Mouse (Mus musculus) forebrain, embryonic 10.5 days (tissue): ENCODE measurements around the gene Defa30. TPM values are rescaled to one million over a fixed set of nuclear protein-coding genes. Genes with fewer than 3 reads are reported as not detected.
"Not testable (repeated sequence)": the region's sequence is repeated elsewhere in the genome, so short reads cannot be mapped to it uniquely, and the experiment has no call there.

ENCODE experiments used
- DNase-seq: peaks from one replicate; pipeline ENCODE4 v3.0.0-alpha.2; 2017; ENCODE audit warnings: low spot score; ENCODE audit errors: extremely low spot score
- H3K27ac ChIP-seq: fragments of 300-500 bp; sonication (generic); 2 replicates; pipeline ENCODE4 v1.5.1; 2016; ENCODE audit warnings: mild to moderate bottlenecking
- H3K27me3 ChIP-seq: fragments of 300-500 bp; sonication (generic); 2 replicates; pipeline ENCODE4 v1.6.1; 2016; ENCODE audit warnings: mild to moderate bottlenecking; ENCODE audit not compliant: poor library complexity, severe bottlenecking
- H3K36me3 ChIP-seq: fragments of 300-500 bp; sonication (generic); replicated peaks from 2 replicates; pipeline ENCODE4 v1.6.1; 2016; ENCODE audit warnings: mild to moderate bottlenecking, moderate library complexity
- H3K4me1 ChIP-seq: fragments of 300-500 bp; sonication (generic); 2 replicates; pipeline ENCODE4 v1.6.1; 2016
- H3K4me3 ChIP-seq: fragments of 300-500 bp; sonication (generic); 2 replicates; pipeline ENCODE4 v1.5.1; 2016; ENCODE audit warnings: mild to moderate bottlenecking, moderate library complexity
- H3K9me3 ChIP-seq: fragments of 300-500 bp; sonication (generic); 2 replicates; pipeline ENCODE4 v1.6.1; 2016; ENCODE audit warnings: mild to moderate bottlenecking, moderate library complexity
- WGBS: fragments of 180-500 bp; shearing (Covaris S2); methylation state at CpG from one replicate; pipeline ENCODE4 v1.1.7; 2016; 5-methylcytosine and 5-hydroxymethylcytosine counted together
- polyA plus RNA-seq: library from polyadenylated mRNA; unstranded; fragments of >200 nt; fragmentation: Nextera tagmentation; extraction: Ambion mirVana; gene quantifications from 2 replicates; pipeline ENCODE4 v1.2.1, GENCODE M21; 2016

Gene Defa30
- polyA plus RNA-seq: not detected in 2 replicates

GRCm38 (mm10) chr8:21134342-21134741 is at the start of gene Defa30:
Defa30 (plus strand) TSS chr8:21134642.
- H3K27ac ChIP-seq, H3K4me1 ChIP-seq, H3K36me3 ChIP-seq, H3K27me3 ChIP-seq, H3K4me3 ChIP-seq, DNase-seq: not testable (repeated sequence)
- H3K9me3 ChIP-seq: peaks cover 36% of the 10 kb centered on the region; the same call in 1 of the 2 replicates
- WGBS: 60% methylated on average over 3 of the region's 3 CpGs

- WGBS: 53% methylated on average over 4 of the region's 4 CpGs
- H3K4me1 ChIP-seq: no peaks in the 10 kb centered on the region
- H3K4me3 ChIP-seq: no peak overlapping the region
- DNase-seq: no peak
- H3K27me3 ChIP-seq: no peaks in the 10 kb centered on the region
- H3K36me3 ChIP-seq: no peaks in the 10 kb centered on the region
- no peak overlapping the region for H3K27ac ChIP-seq
- H3K9me3 ChIP-seq: peaks cover 17% of the 10 kb centered on the region; the same call in 1 of the 2 replicates
Observed at GRCm38 (mm10) chr8:21093106-21093505, 41.3 kb upstream of the Defa30 start.

- H3K27me3 ChIP-seq, H3K4me1 ChIP-seq, H3K27ac ChIP-seq, DNase-seq, H3K4me3 ChIP-seq, H3K36me3 ChIP-seq: not testable (repeated sequence)
- 75% methylated on average over 1 of the region's 2 CpGs for WGBS
- peaks cover 31% of the 10 kb centered on the region for H3K9me3 ChIP-seq
Observed at GRCm38 (mm10) chr8:21095950-21096349, 38.5 kb upstream of the Defa30 start, which contains the start of gene Gm14851. Gm14851 (minus strand) TSS chr8:21096050.

- H3K9me3 ChIP-seq, DNase-seq, H3K27ac ChIP-seq, H3K4me3 ChIP-seq, H3K4me1 ChIP-seq, H3K36me3 ChIP-seq, H3K27me3 ChIP-seq: not testable (repeated sequence)
- WGBS: no CpG with 5 or more reads among the region's 1 CpGs
Observed at GRCm38 (mm10) chr8:21161977-21162376, 27.5 kb downstream of the Defa30 start, which contains the start of gene Defa22. Defa22 (plus strand) TSS chr8:21162277.

Other genes starting within 250 kb of the Defa30 start
- gene Defb33, start 242.0 kb upstream of the Defa30 start, polyA plus RNA-seq: not detected in 2 replicates
- gene Gm15056, start 232.0 kb upstream of the Defa30 start, polyA plus RNA-seq: not detected in 2 replicates
- not detected in 2 replicates for gene Gm6040, start 212.6 kb upstream of the Defa30 start, polyA plus RNA-seq
- not detected in 2 replicates for gene AY761185, start 189.9 kb upstream of the Defa30 start, polyA plus RNA-seq
- gene Defa21, start 109.1 kb upstream of the Defa30 start, polyA plus RNA-seq: not detected in 2 replicates
- not detected in 2 replicates for gene Defa23, start 79.6 kb upstream of the Defa30 start, polyA plus RNA-seq
- not detected in 2 replicates for gene Defa35, start 69.6 kb upstream of the Defa30 start, polyA plus RNA-seq
- gene Defa25, start 50.2 kb upstream of the Defa30 start, polyA plus RNA-seq: not detected in 2 replicates
- not detected in 2 replicates for gene Gm14851, start 38.6 kb upstream of the Defa30 start, polyA plus RNA-seq
- not detected in 2 replicates for gene Defa22, start 27.6 kb downstream of the Defa30 start, polyA plus RNA-seq
- not detected in 2 replicates for gene Defa31, start 57.0 kb downstream of the Defa30 start, polyA plus RNA-seq
- gene Gm15293, start 66.9 kb downstream of the Defa30 start, polyA plus RNA-seq: not detected in 2 replicates
- not detected in 2 replicates for gene Gm15292, start 115.1 kb downstream of the Defa30 start, polyA plus RNA-seq
- not detected in 2 replicates for gene Defa27, start 180.9 kb downstream of the Defa30 start, polyA plus RNA-seq
- not detected in 2 replicates for gene Defa29, start 192.4 kb downstream of the Defa30 start, polyA plus RNA-seq
- gene Defa2, start 243.9 kb downstream of the Defa30 start, polyA plus RNA-seq: not detected in 2 replicates